Mouse (Mus musculus) heart, adult 2 months (tissue): Measurements from ENCODE around the gene A1cf.

ENCODE experiments used
- CTCF ChIP-seq: fragments of 200-600 bp; IDR thresholded peaks from 2 replicates; pipeline ENCODE4 v1.8.1; 2022; ENCODE audit warnings: antibody characterized with exemption, mild to moderate bottlenecking, moderate library complexity
- POLR2A ChIP-seq: fragments of 200-500 bp; IDR thresholded peaks from 2 replicates; pipeline ENCODE4 v1.6.1; 2011; ENCODE audit warnings: mild to moderate bottlenecking, low read depth, low read length, control low read depth; ENCODE audit not compliant: insufficient read depth

DNA sequence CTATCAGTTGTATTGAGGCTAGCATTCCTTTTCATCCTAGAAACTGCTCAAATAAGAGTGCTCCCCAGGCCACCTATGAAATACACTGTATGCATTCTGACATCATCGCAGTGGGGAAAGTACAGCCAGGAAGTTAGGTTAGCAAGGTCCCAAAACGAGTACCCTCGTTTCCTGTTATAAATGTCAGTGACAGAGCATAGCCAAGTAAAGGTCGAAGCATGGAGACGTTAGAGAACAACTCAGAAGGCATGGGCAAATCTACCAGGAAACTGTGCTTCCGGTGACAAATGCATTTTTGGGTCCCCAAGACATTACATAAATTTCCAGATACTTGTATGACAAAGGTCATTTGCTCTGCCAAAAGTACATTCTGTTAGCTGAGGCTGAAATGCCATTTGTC, 41.9 kb downstream of the A1cf start:
- TF ChIP-seq CTCF (no peak), POLR2A (no peak)
